Mouse (Mus musculus) brain, adult 2 months (tissue): Measurements from ENCODE around the gene Amfr.

ENCODE experiments used
- DNase-seq: peaks from one replicate; pipeline ENCODE4 v3.0.0; 2011; ENCODE audit warnings: low read depth, low spot score

Gene Amfr

GRCm38 (mm10) chr8:94012013-94012951 lies at the start of gene Amfr:
Amfr (minus strand) TSS chr8:94012842.
- DNase-seq, result peak; percentile 89

- DNase-seq, result peak; percentile 71
Observed at GRCm38 (mm10) chr8:94057157-94057854, 44.7 kb upstream of the Amfr start.

- no peak for DNase-seq
Observed at GRCm38 (mm10) chr8:94052696-94053095, 40.1 kb upstream of the Amfr start.

GRCm38 (mm10) chr8:94047845-94048244 lies 35.2 kb upstream of the Amfr start:
- peak; percentile 58 for DNase-seq

GRCm38 (mm10) chr8:94037806-94038205 lies 25.2 kb upstream of the Amfr start:
- DNase-seq, result peak; percentile 32

GRCm38 (mm10) chr8:94036944-94037524 lies 24.4 kb upstream of the Amfr start, which contains the start of the genes Nudt21 and Ogfod1:
Nudt21 (minus strand) TSS chr8:94037031.
Ogfod1 (plus strand) TSS chr8:94037198.
- DNase-seq, result peak; percentile 99

- peak; percentile 78 for DNase-seq
Observed at GRCm38 (mm10) chr8:94036541-94036940, 23.9 kb upstream of the Amfr start.

- DNase-seq, result no peak
Observed at GRCm38 (mm10) chr8:94035200-94035599, 22.6 kb upstream of the Amfr start.

- DNase-seq, result no peak
Observed at GRCm38 (mm10) chr8:94033601-94034000, 21.0 kb upstream of the Amfr start.

GRCm38 (mm10) chr8:94029701-94030100 lies 17.1 kb upstream of the Amfr start:
- DNase-seq, result no peak

GRCm38 (mm10) chr8:94023916-94024315 lies 11.3 kb upstream of the Amfr start:
- DNase-seq, result no peak

GRCm38 (mm10) chr8:94013026-94013612 lies 477 bp upstream of the Amfr start:
- peak; percentile 24 for DNase-seq

GRCm38 (mm10) chr8:94011076-94012012 lies 1.3 kb downstream of the Amfr start:
- peak; percentile 32 for DNase-seq

- DNase-seq, result peak; percentile 12
Observed at GRCm38 (mm10) chr8:94010101-94010705, 2.4 kb downstream of the Amfr start.

GRCm38 (mm10) chr8:94009243-94009845 lies 3.3 kb downstream of the Amfr start:
- DNase-seq, result peak; percentile 26

- peak; percentile 65 for DNase-seq
Observed at GRCm38 (mm10) chr8:94004139-94004538, 8.5 kb downstream of the Amfr start.

GRCm38 (mm10) chr8:93998961-93999360 lies 13.7 kb downstream of the Amfr start:
- no peak for DNase-seq

GRCm38 (mm10) chr8:93989739-93990138 lies 22.9 kb downstream of the Amfr start:
- no peak for DNase-seq

GRCm38 (mm10) chr8:93984731-93985130 lies 27.9 kb downstream of the Amfr start:
- DNase-seq, result no peak

GRCm38 (mm10) chr8:93983827-93984226 lies 28.8 kb downstream of the Amfr start:
- peak; percentile 71 for DNase-seq
